Mouse (Mus musculus) left cerebral cortex, postnatal 36 days (tissue): ENCODE data around the gene H2-K1. TPM values are rescaled to one million over a fixed set of nuclear protein-coding genes. Genes with fewer than 3 reads are reported as not detected.
A peak's percentile ranks its signal among the peaks of the same experiment; 100 is the strongest.

Source experiments
- DNase-seq, 2 experiments: peaks; one replicate each; pipeline ENCODE4 v3.0.0; 2021 to 2022; ENCODE audit warnings: low spot score in 2 of 2, mixed read lengths in 1 of 2
- intact Hi-C: fragments of 180-260 bp; cut with DNase I; formaldehyde crosslinking; loops from one replicate; pipeline ENCODE4 v1.15.1; 2025
- total RNA-seq, 2 experiments: library from RNA; stranded (reverse); gene quantifications; 2 replicates each; pipeline ENCODE4 v1.2.3; 2021

Gene H2-K1
- 10 to 100 TPM; 17.2 to 19.3 TPM for total RNA-seq

DNA sequence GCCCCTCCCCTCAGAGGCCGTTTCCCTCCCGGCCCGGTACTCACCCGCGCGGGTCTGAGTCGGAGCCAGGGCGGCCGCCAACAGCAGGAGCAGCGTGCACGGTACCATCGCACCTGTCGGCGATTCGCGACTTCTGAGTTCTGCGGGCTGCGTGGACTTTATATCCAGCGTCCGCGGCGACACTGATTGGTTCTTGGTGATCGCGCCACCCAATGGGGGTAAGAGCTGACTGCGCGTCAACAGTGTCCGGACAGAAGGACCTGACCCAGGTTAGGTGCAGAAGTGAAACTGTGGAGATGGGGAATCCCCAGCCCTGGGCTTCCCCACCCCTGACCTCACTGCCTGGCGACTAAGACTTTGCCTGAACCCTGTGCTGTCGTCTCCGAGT is at the start of gene H2-K1:
Gene H2-K1 (minus strand): TSS at position 198 of the 388 bp plus-strand sequence.
- peak; percentile 56 to 65 for DNase-seq
- intact Hi-C loops, result loop anchor here (2.0 kb wide), 1 partner anchor 1263 kb away; the partner anchor contains the start of gene H2-D1

DNA sequence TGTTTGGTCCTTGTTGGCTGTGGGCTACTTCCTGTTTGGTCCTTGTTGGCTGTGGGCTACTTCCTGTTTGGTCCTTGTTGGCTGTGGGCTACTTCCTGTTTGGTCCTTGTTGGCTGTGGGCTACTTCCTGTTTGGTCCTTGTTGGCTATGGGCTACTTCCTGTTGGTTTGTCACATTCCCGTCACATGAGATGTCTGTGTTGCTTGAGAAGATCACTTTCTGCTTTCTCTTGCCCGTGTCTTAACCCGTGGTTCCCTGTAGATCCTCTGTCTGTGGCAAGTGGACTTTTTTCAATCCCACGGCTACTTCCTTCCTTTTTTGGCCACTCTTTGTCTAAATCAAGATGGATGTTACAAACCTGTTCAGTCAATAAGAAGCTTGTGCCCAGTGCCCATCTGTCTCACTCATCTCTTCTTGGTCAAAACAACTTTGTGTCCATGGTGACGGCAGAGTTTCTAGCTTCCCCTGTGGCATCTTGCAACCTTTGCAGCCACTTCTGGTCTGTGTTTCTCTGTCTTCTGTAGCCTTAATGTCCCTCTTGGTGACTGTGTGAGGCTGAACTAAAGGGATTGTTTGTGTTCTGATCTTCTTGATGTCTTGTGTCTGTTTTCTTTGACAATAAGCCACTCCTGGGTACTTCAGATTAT is 47.4 kb upstream of the H2-K1 start:
- intact Hi-C loops, result no loop called here
- no peak for DNase-seq

DNA sequence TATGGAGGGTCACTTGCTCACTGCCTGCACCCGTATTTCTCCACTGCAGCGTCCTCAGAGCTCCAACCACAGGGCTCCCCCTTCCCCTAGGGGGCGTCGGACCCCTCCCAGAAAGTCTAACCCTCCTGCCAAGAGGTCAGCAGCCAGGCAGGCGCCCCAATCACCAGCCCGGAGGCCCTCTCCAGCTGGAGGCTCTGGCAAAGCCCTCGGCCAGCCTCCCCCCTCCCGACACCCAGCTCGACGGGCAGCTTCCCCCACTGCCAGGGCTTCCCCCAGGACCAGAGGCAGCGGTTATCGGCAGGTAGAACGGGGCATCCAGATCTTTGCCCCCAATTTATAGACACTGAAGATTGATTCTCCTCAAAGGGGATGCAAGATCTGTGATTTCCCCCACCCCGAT is 45.8 kb upstream of the H2-K1 start:
- intact Hi-C loops, result no loop called here
- DNase-seq, result no peak

- intact Hi-C loops, result loop anchor here (10.0 kb wide), 1 partner anchor 555 kb away; the partner anchor contains the start of genes Ager and Pbx2
- no peak for DNase-seq
Observed at GRCm38 (mm10) chr17:34039562-34040450, 39.7 kb upstream of the H2-K1 start.

DNA sequence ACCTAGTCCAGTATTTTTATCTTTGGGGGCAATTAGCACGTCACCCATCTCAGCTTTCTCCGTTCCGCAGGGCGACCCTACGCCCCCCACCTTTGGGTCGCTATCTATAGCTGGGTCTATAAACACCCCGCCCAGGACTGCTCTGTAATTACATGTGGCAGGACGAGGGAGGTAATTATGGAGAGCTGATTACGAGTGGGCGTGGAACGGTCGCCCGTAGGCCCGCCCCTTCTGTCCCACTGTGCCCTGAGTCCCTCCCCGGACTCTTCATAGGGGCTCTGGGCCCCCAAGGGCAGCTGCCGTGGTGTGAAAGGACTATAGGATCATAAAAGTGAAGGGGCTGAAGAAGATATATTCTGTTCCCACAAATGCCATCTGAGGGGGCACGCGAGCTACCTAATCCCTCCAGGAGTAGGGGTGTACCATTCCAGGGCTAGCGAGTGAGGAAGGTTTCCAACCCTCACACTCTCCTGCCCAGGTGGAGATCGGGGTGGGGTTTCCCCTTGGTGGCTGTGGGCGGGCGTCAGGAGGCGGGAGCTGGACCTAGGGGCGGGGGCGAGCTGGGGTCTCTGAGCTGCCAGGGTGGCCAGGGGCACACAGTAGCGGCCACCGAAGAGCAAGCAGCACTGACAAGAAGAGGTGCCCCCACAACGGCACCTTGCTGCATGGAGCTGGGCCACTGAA is 38.9 kb upstream of the H2-K1 start, which contains the start of gene Col11a2:
Gene Col11a2 (plus strand): TSS at position 560 of the 684 bp plus-strand sequence.
- no peak for DNase-seq
- intact Hi-C loops, result loop anchor here (10.0 kb wide), 1 partner anchor 556 kb away; the partner anchor contains the start of genes Ager and Pbx2

DNA sequence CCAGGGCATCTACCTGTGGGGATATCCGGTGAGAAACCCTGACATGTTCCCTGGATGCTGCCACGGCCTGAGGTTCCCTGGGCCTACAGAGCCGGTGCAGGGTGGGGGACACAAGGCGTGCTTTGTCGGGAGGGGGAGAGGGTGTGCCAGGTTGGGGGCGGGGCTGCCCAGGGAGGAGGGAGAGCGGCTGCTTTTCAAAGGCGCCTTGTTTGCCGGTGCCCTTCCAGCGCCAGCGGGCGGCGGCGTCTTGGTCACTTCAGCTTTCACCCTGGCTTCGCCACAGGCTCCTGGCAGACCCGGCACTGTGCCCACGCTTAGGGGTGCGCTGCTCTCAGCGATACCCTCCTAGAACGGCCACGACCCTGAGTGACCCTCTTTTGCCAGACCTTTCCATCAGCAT is 38.3 kb upstream of the H2-K1 start:
- intact Hi-C loops, result loop anchor here (10.0 kb wide), 1 partner anchor 556 kb away; the partner anchor contains the start of genes Ager and Pbx2
- DNase-seq, result no peak

DNA sequence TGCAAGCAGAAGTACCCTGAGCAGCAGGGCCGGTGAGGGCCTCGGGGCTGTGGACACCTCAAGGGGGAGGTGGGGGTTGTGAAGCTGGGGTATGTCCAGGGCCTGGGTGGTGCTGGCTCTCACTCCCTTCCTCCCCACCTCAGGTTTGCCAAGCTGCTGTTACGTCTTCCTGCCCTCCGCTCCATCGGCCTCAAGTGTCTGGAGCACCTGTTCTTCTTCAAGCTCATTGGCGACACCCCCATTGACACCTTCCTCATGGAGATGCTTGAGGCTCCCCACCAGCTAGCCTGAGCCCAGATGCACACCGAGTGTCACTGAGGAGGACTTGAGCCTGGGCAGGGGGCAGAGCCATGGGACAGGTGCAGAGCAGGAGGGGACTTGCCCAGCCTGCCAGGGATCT is 37.1 kb upstream of the H2-K1 start:
- no peak for DNase-seq
- intact Hi-C loops, result loop anchor here (10.0 kb wide), 1 partner anchor 558 kb away; the partner anchor contains the start of genes Ager and Pbx2

DNA sequence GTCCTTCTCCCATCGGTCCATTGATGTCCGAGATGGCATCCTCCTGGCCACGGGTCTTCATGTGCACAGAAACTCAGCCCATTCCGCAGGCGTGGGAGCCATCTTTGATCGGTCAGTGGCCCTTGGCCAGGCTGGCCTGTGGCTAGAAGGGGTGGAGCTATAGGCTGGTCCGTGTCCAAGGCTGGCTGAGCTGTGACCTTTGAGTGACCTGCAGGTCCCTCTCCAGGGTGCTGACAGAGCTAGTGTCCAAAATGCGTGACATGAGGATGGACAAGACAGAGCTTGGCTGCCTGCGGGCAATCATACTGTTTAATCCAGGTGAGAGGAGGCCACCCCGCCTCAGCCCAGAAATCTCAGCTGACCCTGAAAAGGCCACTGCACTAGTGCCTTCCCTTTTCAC is 36.5 kb upstream of the H2-K1 start:
- DNase-seq, result no peak
- intact Hi-C loops, result loop anchor here (10.0 kb wide), 1 partner anchor 558 kb away; the partner anchor contains the start of genes Ager and Pbx2

DNA sequence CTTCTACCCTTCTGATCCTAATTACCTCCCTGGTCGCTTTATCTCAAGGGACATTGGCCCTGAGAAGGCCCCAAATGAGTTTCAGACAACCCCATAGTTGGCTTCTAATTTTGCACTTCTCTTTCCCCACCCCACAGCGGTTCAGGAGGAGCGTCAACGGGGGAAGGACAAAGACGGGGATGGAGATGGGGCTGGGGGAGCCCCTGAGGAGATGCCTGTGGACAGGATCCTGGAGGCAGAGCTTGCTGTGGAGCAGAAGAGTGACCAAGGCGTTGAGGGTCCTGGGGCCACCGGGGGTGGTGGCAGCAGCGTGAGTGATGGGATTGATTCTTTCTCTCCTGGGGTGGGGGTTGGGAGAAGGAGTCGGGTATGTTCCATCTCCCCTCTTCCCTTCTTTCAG is 35.4 kb upstream of the H2-K1 start:
- DNase-seq, result no peak
- intact Hi-C loops, result loop anchor here (10.0 kb wide), 1 partner anchor 559 kb away; the partner anchor contains the start of genes Ager and Pbx2

DNA sequence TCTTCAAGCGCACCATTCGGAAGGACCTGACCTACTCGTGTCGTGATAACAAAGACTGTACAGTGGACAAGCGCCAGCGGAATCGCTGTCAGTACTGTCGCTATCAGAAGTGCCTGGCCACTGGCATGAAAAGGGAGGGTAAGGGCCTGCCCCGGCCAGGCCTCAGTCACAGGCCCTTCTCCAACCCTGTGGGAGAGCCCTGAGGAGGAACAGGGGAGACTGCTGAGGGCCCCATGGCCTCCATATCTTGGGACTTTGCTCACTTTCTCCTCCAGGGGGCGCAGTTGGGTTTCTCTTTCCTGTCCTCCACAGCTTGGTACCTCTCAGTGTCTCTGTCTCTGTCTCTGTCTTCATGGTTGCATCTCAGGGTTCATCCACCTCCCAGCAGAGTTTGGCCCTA is 33.9 kb upstream of the H2-K1 start:
- intact Hi-C loops, result loop anchor here (10.0 kb wide), 1 partner anchor 561 kb away; the partner anchor contains the start of genes Ager and Pbx2
- DNase-seq, result no peak

DNA sequence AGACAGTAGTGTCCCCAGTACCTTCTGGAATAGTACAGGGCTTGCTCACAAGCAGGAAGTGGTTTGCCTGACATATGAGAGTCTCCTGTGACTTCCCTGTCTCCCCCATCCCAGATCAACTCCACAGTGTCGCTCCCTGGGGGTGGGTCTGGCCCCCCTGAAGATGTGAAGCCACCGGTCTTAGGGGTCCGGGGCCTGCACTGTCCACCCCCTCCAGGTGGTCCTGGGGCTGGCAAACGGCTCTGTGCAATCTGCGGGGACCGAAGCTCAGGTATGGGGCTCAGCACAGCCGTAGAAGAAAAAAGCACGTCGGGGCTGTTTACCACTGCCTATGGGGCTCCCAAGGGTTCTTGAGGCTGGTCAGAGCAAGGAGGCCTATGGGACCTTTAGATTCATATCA is 33.3 kb upstream of the H2-K1 start:
- intact Hi-C loops, result loop anchor here (10.0 kb wide), 1 partner anchor 561 kb away; the partner anchor contains the start of genes Ager and Pbx2
- no peak for DNase-seq

DNA sequence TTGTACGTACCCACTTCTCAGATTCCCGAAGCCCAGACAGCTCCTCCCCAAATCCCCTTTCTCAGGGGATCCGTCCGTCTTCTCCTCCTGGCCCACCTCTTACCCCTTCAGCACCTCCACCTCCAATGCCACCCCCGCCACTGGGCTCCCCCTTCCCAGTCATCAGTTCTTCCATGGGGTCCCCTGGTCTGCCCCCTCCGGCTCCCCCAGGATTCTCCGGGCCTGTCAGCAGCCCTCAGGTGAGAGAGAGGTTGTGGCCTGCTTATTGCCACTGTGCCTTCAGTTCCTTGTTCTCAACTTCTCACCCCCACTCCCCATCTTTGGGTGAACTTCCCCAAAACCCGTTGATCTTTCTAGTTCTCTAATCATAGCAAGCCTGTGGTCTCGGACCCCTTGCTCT is 32.7 kb upstream of the H2-K1 start:
- no peak for DNase-seq
- intact Hi-C loops, result loop anchor here (10.0 kb wide), 1 partner anchor 562 kb away; the partner anchor contains the start of genes Ager and Pbx2

DNA sequence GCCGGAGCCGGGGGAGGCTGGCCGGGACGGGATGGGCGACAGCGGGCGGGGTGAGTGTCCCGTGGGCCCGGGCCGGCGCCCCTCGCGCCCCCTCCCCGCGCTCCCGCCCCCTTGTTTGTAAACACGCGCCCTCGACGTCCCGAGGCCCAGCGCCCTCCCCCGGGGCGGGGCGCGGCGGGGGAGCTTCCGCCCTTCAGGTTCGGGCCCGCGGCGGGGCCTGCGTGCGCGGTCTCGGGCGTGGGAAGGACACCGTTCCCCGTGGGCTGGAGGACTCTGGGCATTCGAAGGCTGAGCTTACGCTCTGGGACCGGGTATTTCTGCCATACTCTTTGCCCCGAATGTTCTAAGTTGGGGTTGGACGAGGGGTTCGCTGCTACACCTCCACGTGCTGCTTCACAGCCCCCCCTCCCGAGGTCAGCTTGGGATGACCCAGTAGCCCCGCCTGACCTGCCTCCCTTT is 32.1 kb upstream of the H2-K1 start:
- DNase-seq, result no peak
- intact Hi-C loops, result loop anchor here (10.0 kb wide), 1 partner anchor 563 kb away; the partner anchor contains the start of genes Ager and Pbx2

GRCm38 (mm10) chr17:34031465-34032173 is 31.5 kb upstream of the H2-K1 start, which contains the start of the genes Slc39a7 and Rxrb:
Gene Slc39a7, minus strand, starts transcription at chr17:34031682.
Gene Rxrb, plus strand, starts transcription at chr17:34031812.
- intact Hi-C loops, result loop anchor here (1.0 to 10.0 kb wide), 2 partner anchors 88 to 563 kb away; partner anchors contain the start of genes Ager, H2-DMa and Pbx2
- peak; percentile 98 to 99 for DNase-seq

GRCm38 (mm10) chr17:34030861-34031326 is 30.7 kb upstream of the H2-K1 start:
- intact Hi-C loops, result loop anchor here (1.0 to 10.0 kb wide), 2 partner anchors 88 to 564 kb away; partner anchors contain the start of genes Ager, H2-DMa and Pbx2
- no peak for DNase-seq

- intact Hi-C loops, result loop anchor here (10.0 kb wide), 1 partner anchor 565 kb away; the partner anchor contains the start of genes Ager and Pbx2
Observed at GRCm38 (mm10) chr17:34029890-34030595, 29.9 kb upstream of the H2-K1 start.

DNA sequence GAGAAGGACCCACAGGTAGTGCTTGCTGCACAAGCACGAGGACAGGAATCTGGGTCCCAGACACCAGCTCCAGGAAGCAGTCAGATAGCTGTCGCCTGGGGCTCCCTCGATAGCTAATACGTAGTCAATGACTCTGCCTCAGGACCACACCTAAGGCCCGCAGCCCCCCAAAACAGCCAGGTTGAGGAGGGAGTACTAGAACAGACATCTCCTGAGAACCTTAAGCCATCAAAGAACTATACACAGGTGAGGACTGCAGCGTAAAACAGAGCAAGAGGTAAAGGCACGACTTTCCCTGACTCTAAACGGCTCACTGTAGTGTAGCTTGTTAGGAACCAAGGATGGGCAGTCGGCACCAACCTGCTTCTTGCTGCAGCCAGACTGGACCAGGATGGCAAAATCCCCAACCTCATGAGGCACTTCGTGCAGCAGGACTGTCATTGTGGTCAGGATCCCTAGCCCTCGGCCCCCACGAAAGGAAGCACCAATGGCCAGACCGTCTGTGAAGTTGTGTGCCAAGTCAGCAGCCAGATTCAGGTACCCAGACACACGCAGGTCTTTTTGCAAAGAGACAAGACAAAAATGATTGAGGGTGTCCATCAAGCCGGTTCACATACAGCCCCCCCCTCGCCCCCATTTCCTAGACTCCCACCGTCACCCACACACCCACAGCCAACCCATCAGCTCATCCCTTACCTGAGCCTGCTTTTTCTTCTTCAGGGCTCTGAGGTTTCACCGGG is 29.2 kb upstream of the H2-K1 start:
- no peak for DNase-seq
- intact Hi-C loops, result no loop called here

More at GRCm38 (mm10) chr17:34029890-34030595, 29.9 kb upstream of the H2-K1 start:
- DNase-seq, result peak in 1 of 2 experiments; percentile 4
